Mouse (Mus musculus) left cerebral cortex, postnatal 10 days (tissue): ENCODE data around the gene Ces1f. TPM values are rescaled to one million over a fixed set of nuclear protein-coding genes. Genes with fewer than 3 reads are reported as not detected.
A peak's percentile ranks its signal among the peaks of the same experiment; 100 is the strongest.
"Not testable (repeated sequence)": the region's sequence is repeated elsewhere in the genome, so short reads cannot be mapped to it uniquely, and the experiment has no call there.

ENCODE experiments used
- DNase-seq, 2 experiments: peaks; one replicate each; pipeline ENCODE4 v3.0.0; 2021 to 2022; ENCODE audit warnings: low spot score in 2 of 2, mixed read lengths in 1 of 2; ENCODE audit errors: extremely low spot score in 1 of 2
- intact Hi-C: fragments of 180-260 bp; cut with DNase I; formaldehyde crosslinking; loops from one replicate; pipeline ENCODE4 v1.15.1; 2025
- total RNA-seq, 2 experiments: library from RNA; stranded (reverse); gene quantifications; 2 replicates each; pipeline ENCODE4 v1.2.3; 2021

Gene Ces1f
- not detected for total RNA-seq

DNA sequence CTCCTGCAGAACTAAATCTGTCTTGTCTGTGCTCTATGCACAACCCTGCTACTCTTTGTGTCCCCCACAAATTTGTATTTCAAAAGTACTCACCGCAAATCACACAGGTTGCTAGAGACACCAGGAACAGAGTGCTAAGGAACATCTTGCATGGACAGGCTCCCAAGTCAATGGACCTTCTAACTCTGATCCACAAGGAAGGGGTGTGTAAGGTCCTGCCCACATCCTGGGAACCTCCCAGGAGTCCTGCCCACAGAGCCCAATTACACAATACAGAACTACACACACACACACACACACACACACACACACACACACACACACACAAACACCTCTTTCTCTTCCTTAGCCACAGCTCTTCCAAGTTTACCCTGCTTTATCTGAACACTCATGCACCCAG, at the start of gene Ces1f:
Gene Ces1f, minus strand, starts transcription at position 192 of the 400 bp plus-strand sequence.
- DNase-seq, result no peak
- intact Hi-C loops, result no loop called here

DNA sequence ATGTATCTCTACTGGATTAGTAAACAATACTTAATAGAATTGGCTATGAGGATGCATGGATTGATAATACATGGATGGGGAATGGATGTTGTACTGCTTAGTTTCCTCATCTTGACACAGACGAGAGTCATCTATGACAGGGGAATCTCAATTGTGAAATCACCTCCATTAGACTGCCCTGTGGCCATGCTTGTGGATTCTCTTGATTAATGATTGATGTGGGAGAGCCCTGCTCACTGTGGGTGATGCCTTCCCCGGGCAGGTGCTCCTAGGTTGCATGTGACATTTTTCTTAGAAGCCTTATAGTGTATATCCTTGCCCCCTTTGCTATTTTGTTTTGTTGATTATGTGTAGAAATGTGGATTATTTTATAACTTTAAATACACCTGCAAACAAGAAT, 45.6 kb upstream of the Ces1f start:
- intact Hi-C loops, result no loop called here
- DNase-seq, result no peak

DNA sequence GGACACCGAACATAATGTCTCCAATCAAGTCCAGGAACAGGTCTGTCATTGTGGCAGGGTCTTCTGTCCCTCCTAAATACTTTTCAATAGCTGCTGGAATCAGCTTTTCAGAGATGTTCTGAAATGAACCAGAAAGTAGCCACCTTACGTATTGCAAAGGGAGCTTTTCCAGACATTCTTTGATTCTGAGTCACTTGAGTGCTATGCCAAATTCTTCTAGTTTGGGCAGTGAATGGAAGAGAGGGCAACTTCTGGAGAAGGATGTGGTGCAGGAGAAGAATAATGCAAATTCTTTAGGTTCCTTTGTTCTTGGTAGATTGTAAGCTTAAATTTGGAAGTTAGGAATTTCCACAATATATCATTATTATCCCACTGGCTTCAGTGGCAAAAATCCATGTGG, 37.5 kb upstream of the Ces1f start:
- intact Hi-C loops, result no loop called here
- DNase-seq, result no peak

DNA sequence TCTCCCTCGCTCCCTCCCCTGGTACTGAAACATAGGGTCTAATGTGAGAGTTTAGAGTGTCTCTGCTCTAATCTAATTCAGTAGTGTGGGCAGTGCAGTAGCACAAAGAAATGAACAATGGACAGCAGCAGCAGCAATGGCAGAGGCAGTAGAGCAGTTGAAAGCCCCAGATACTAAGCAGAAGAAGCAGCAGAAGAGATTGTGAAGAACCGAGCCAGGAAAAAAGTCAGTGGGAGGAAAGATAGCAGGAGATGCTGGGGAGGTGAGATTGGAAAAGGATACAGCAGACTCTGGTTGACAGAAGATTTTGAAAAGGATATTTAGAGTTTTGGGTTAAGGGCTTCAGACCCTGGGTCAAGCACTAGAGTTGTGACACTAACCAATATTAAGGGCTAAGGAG, 36.0 kb upstream of the Ces1f start:
- DNase-seq, result no peak
- intact Hi-C loops, result no loop called here

DNA sequence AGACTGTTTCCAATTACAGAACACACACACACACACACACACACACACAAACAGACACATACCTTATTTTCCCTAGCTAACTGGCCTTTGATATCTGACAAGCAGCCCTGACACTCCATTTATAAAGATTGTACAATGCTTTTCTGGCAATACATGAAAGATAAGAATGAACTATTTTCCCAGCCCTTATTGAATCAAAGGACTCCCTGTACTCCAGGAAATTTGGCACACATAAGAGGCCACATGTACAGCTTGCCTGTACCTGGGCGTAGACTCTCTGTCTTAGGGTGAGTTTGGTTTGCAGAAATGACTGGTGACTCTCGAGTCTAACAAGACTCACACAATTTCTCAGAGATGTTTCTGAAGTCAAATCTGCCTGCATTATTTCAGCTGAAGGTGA, 4.3 kb upstream of the Ces1f start:
- intact Hi-C loops, result no loop called here
- DNase-seq, result no peak

DNA sequence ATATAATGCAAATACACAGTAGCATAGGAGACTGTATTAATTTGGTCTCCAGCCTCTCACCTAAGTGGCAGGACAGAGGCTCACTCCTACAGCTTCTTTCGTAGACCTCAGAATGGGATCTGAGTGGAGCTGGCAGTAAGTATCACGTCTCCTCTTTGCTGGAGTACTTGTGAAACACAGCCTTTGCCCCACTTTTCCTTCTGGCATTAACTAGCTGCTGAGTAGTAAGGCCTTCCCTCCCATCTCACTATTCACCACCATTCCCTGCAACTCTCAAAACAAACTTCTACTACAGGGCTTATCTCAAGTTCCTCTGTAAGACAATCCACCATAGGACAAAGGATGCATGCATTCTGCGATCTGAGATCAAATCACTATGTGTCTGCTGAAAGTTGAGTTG, 2.8 kb upstream of the Ces1f start:
- intact Hi-C loops, result no loop called here

DNA sequence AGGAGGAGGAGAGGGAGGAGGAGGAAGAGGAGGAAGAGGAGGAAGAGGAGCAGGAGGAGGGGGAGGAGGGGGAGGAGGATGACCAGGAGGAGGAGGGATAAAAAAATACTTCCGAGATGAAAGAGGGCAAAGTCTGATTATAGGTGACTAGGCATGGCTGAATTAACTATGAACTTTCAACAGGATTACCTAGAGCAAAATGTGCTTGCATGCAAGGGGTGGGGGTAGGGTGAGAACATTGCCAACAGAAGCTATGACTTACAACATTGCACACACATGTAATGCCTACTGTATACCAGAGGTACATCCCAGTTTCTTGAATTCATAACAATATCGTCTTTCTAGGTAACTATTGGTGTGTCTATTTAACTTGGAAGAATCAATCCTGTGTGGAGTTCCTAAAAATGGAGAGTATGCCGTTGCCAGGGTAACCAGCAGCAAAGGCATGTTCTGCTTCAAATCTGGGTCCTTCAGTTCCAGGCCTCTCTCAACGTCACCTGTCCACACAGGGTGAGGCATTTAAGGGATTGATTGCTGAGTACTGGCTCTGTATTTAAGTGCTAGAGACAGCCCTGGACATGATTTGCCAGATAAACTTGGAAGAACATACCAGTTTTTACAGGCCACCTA, 1.3 kb downstream of the Ces1f start:
- intact Hi-C loops, result no loop called here
- DNase-seq, result peak in 1 of 2 experiments; percentile 17

More for the DNA sequence above, 2.8 kb upstream of the Ces1f start:
- DNase-seq, result no peak

DNA sequence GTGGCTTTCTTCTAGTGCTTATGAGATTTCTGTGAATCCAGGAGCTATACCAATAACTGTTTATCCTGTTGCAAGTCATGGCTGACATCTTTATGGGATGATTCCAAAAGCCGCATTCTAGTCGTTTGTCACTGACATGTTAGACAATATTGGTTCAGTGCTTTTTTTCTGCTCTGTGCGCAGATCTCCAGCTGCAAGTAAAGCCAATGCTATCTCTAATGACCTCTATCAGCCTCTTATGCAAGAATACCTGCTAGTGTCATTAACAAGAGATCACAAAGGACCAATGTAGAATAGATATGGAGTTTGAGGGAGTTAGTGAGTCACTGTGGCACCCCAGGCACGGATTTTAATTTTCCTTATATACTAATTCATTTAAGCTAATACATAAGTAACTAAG, 4.9 kb downstream of the Ces1f start:
- DNase-seq, result no peak
- intact Hi-C loops, result no loop called here

DNA sequence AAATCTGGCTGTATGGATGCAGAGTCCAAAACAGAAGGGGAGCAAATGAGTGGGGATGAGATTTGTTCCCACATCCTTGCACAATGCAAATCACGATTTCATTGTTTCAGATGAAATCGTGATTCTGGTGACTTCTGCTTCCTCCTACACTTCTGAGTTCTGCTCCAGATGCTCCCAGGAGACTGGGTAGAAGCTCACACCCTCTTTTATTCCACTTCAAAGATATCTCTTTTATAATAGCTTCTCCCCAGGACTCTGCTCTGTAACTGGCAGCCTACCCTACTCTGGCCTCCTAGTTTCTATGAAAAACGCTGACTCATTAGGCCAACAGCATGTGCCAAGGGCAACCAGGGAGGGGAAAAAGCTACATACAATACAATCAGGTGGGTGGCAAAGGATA, 6.2 kb downstream of the Ces1f start:
- intact Hi-C loops, result no loop called here
- DNase-seq, result no peak

DNA sequence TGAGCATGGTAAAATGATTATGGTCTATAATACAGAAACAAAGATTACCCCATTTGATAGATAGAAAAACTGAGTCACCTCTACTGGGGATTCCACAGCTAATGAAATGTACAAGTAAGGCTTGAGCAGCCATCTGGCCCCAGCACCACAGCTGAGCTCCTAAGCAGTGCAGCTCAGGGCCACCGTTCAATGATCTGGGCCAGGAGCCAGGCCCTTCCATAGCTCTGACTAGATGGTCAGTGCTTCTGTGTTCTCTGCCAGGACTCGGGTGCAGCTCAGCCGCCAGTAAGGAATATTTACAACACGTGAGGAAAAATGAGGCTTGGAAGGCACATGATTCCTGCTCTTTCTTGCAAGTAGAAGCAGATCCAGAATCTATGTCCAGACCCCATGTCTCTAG, 6.9 kb downstream of the Ces1f start:
- no peak for DNase-seq
- intact Hi-C loops, result no loop called here

DNA sequence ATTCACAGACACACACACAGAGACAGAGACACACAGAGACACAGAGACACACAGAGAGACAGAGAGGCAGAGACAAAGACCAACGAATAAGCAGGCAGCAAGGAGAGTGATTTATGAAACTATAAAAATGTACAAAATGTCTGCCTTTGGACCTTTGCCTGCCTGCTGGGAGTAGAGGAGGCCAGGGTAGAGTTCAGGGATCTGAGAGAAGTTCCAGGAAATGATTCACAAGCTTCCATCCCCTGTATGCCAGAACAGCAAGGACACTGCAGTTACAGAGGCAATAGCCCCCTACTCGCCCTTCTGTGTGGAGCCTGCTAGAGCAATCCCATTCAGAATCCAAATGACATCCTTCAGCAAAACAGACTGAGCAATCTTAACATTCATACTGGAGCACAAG, 18.1 kb downstream of the Ces1f start:
- intact Hi-C loops, result no loop called here
- no peak for DNase-seq

DNA sequence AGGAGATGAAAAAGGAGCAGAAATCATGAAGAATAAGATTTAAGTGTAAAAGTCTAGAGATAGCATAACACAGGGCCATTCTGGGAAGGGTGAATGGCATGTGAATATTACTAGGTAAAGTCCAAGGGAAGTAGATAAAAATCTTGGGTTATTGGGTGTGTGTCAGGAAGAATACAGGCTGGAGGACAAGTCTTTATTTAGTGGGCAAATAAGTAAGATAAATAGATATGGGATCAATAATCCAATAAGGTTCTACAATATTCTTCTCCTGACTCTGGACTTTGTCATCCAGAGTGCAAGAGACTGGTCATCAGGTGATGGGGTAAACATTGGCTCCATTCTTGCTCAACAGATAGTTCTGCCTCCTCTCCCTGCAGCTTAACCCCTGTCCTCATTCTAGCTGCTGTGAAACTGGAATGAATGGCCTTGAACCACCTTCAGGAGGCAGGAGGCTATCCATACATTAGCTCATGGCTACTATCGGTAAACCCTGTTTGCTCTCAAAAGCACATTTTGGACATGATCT, 27.1 kb downstream of the Ces1f start:
- intact Hi-C loops, result no loop called here
- DNase-seq, result no peak

DNA sequence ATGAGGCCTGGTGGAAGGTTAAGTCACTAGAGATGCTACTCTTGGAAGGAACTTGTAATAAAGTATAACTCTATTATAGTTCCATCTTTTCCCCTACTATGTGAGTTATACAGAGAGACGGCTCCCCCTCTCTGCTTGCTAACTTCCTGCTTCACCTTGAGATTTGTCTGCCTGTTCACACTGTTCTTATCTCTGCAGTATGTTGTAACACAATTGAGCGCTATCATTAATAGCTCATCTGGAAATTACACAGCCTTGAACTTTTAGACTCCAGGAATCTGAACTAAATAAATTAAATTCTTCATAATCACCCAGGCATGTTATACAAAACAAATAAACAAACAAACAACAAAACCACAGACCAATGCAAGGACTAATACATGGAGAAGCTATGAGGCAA, 33.5 kb downstream of the Ces1f start:
- DNase-seq, result no peak
- intact Hi-C loops, result no loop called here

DNA sequence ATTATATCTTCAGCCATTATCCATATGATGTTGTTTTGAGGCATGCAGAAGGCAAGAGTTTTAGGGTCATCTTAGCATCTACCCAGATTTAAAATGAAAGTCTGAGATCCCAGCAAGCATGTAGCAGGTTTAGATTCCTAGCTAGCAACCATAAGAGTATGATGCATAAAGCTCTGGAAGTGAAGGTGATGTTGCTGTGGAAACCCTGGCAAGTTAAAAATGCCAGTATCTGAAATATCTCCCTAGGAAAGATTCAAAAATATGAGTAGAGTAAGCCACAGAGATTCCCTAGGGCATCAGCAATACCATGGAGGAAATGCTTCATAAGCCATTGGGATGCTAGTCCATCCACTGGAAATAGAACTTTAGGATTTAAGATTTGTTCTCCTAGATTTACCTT, 39.7 kb downstream of the Ces1f start:
- peak in 1 of 2 experiments; percentile 22 for DNase-seq
- intact Hi-C loops, result no loop called here

DNA sequence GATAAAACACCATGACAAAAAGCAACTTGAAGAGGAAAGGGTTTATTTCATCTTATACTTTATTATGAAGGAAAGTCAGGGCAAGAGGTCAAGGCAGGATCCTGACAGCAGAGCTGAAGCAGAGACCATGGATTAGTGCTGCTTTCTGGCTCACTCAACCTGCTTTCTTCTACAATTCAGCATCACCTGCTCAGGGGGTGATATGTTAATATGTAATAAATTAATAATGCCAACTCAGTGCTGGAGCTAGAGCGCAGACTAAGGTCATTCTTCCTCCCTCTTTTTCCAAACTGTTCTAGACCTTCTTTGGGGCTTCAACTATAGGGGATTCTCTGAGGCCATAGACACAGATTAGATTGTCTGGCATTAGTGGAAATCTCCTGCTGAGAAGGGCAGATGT, 43.9 kb downstream of the Ces1f start:
- no peak for DNase-seq
- intact Hi-C loops, result no loop called here

DNA sequence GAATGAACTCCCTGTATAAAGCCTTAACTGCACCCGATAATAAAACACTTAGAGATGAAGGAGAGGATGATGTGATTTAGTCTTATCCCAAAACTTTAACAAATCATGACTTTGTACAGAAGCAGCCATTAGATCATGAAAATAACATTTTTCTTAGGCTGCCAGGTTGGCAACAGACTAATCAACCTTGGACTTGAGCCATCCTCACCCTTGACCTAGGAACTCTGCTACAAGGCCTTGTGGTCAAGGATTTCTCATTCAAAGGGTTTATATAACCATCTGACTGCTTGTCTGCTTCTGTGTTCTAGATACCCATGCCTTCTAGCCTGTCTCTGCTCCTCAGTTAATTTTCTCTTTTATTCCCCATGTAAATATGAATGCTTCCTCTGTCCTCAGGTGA, 44.8 kb downstream of the Ces1f start:
- intact Hi-C loops, result no loop called here
- DNase-seq, result no peak

DNA sequence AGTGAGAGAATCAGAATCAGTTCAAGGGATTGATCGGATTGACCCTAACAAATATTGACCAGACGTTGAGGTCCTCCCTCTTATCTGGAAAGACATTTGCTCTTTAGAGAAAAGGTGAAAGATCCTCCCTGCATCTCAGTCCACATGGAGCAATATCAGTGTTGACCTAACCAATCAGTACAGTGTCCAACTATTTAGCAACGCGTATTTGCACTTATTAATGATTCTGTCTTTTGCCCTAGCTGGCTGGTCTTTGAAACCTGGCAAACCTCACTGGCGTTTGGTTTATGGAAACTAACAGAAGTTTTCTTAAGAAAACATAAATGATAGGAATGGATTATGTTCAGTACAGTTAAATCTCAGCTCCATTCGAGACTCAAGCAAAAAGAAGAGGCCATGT, 45.5 kb downstream of the Ces1f start:
- DNase-seq, result no peak
- intact Hi-C loops, result no loop called here

DNA sequence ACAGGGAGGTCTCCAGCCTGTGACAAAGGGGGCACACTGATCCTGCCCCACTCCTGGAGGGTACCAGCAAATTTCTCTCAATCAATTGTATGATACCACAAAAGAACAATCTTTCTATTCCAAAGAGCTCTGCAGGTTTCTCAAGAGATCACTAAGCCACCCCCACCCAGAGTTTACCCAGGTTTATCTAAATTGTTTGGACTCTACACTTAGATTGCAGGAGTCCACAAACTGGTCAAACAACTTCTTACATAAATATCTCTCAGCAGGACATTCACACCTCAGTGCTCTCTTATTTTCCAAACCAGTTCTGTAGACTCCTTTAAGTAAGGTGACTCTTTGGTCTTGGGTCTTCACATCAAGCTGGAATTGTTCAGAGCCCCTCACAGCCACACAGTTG, 50.1 kb downstream of the Ces1f start, which contains the start of gene Ces1e:
Gene Ces1e, minus strand, starts transcription at position 174 of the 400 bp plus-strand sequence.
- no peak for DNase-seq
- intact Hi-C loops, result no loop called here

DNA sequence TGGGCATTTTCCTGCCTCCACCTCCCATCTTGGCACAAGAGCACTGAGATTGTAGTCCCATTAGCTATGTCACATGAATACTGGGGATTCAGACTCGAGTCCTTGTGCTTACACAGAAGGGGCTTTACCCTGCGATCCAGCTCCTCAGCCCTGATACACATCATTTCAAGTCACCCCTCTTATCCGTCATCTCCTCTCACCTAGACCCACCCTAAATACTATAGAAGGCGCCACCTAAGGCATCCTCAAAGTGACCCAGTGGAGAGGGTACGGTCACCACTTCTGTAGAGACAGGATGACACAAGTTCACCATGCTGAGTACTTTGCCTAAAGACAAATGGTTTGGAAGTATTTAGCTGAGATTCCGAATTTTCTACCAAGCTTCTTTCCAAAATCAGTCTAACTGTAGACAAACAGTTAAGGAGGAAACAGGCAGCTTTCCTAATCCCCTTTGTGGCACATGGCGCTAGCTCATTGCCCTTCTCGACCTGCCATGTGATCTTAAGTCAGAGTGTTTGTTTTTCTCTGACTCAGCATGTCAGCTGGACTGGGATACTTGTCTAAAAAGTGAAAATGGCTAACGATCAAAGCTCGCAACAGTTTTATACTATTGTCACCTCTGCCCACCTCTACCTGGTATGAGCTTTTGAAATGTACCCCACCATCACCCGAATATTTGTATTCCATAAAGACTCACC, 50.7 kb downstream of the Ces1f start:
- no peak for DNase-seq
- intact Hi-C loops, result no loop called here

DNA sequence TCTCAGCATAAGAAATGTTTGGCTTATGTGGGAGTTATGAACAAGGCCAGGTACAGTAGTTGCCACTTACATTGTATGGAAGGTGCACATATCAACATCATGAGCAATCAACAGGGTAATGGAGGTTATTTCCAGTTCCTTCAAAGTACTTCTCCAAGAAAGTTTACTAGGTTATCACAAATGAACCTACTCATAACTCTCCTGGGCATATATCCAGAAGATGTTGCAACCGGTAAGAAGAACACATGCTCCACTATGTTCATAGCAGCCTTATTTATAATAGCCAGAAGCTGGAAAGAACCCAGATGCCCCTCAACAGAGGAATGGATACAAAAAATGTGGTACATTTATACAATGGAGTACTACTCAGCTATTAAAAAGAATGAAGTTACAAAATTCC, 53.1 kb downstream of the Ces1f start:
- intact Hi-C loops, DNase-seq: not testable (repeated sequence)
